Mouse (Mus musculus) C3H10T1/2 (cell line): ENCODE measurements around the gene Ifna11. TPM values are rescaled to one million over a fixed set of nuclear protein-coding genes. Genes with fewer than 3 reads are reported as not detected.

Experiments used
- polyA plus RNA-seq, 2 experiments: library from polyadenylated mRNA; unstranded; fragments of >200 nt; fragmentation: generic; extraction: Trizol; gene quantifications; one replicate each; pipeline ENCODE4 v1.2.1; 2012; ENCODE audit warnings: missing spikeins in 2 of 2

Ifna11 gene
- polyA plus RNA-seq: not detected

DNA sequence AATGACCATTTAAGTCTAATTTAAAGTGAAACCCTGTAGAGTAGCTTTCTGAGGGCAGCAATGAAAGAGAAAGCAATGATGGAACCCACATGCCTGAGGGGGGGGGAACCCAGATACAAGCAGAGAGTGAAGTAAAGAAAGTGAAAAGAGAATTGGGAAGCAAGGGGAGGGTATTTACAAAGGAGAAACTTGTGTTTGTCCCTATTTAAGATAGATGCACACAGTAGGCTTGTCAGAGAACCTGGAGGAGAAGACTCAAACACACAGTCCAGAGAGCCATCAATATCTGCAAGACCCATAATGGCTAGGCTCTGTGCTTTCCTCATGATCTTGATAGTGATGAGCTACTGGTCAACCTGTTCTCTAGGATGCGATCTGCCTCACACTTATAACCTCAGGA is at the start of gene Ifna11:
TSS of gene Ifna11 (plus strand) at position 301 of the 400 bp plus-strand sequence.

DNA sequence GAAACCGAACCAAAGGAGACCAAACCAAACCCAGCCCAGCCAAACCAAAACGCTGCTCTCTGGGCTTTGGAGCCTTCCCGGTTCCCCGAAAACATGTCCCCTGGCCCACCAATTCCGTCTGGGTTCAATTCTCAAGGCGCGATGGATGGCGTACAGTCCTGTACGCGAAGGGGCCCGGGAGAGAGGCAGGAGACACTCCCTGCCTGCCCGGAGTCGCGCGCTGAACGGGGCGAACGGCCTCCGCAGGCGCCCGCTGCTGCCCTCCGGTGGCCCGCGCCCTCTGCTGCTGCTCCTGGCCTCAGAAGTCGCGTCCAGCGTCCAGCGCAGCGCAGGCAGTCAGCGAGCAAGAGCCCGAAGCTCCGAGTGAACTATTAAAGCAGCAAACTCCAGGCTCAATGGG is 46.2 kb upstream of the Ifna11 start, which contains the start of gene Gm13290:
TSS of gene Gm13290 (plus strand) at position 301 of the 400 bp plus-strand sequence.

DNA sequence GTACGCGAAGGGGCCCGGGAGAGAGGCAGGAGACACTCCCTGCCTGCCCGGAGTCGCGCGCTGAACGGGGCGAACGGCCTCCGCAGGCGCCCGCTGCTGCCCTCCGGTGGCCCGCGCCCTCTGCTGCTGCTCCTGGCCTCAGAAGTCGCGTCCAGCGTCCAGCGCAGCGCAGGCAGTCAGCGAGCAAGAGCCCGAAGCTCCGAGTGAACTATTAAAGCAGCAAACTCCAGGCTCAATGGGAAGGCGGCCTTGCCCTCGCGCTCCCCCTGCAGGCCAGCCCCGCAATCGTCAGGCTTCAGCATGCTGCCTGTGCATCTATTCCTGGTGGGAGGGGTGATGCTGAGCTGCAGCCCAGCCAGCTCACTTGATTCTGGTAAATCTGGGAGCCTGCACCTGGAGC is 43.1 kb upstream of the Ifna11 start, which contains the start of gene Gm13289:
TSS of gene Gm13289 (plus strand) at position 301 of the 400 bp plus-strand sequence.

DNA sequence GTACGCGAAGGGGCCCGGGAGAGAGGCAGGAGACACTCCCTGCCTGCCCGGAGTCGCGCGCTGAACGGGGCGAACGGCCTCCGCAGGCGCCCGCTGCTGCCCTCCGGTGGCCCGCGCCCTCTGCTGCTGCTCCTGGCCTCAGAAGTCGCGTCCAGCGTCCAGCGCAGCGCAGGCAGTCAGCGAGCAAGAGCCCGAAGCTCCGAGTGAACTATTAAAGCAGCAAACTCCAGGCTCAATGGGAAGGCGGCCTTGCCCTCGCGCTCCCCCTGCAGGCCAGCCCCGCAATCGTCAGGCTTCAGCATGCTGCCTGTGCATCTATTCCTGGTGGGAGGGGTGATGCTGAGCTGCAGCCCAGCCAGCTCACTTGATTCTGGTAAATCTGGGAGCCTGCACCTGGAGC is 40.2 kb upstream of the Ifna11 start, which contains the start of gene Gm13272:
TSS of gene Gm13272 (plus strand) at position 301 of the 400 bp plus-strand sequence.

DNA sequence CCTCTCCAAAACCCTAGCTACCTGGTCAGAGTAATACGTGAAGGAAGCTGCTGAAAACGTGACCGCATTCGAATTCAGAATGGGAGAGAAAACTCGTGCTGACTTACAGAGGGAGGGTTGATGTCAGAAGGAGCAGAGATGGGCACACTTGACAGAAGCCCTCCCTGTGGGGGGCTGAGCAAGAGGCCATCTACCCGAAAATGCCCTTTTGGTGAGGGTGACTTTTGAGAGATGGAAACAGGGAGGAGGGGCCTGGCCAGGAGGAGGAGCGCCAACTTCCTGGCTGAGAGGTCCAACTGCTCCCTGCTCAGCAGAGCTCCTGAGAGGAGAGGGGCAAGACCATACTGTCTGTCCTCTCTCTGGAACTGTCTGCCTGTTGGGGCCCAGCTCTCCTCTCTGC is 37.9 kb upstream of the Ifna11 start, which contains the start of gene Ifnz:
TSS of gene Ifnz (plus strand) at position 301 of the 400 bp plus-strand sequence.

DNA sequence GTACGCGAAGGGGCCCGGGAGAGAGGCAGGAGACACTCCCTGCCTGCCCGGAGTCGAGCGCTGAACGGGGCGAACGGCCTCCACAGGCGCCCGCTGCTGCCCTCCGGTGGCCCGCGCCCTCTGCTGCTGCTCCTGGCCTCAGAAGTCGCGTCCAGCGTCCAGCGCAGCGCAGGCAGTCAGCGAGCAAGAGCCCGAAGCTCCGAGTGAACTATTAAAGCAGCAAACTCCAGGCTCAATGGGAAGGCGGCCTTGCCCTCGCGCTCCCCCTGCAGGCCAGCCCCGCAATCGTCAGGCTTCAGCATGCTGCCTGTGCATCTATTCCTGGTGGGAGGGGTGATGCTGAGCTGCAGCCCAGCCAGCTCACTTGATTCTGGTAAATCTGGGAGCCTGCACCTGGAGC is 34.4 kb upstream of the Ifna11 start, which contains the start of gene Gm13276:
TSS of gene Gm13276 (plus strand) at position 301 of the 400 bp plus-strand sequence.

DNA sequence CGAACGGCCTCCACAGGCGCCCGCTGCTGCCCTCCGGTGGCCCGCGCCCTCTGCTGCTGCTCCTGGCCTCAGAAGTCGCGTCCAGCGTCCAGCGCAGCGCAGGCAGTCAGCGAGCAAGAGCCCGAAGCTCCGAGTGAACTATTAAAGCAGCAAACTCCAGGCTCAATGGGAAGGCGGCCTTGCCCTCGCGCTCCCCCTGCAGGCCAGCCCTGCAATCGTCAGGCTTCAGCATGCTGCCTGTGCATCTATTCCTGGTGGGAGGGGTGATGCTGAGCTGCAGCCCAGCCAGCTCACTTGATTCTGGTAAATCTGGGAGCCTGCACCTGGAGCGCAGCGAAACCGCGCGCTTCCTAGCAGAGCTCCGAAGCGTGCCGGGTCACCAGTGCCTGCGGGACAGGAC is 31.4 kb upstream of the Ifna11 start, which contains the start of gene Gm13277:
TSS of gene Gm13277 (plus strand) at position 231 of the 400 bp plus-strand sequence.

DNA sequence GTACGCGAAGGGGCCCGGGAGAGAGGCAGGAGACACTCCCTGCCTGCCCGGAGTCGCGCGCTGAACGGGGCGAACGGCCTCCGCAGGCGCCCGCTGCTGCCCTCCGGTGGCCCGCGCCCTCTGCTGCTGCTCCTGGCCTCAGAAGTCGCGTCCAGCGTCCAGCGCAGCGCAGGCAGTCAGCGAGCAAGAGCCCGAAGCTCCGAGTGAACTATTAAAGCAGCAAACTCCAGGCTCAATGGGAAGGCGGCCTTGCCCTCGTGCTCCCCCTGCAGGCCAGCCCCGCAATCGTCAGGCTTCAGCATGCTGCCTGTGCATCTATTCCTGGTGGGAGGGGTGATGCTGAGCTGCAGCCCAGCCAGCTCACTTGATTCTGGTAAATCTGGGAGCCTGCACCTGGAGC is 28.5 kb upstream of the Ifna11 start, which contains the start of gene Gm13278:
TSS of gene Gm13278 (plus strand) at position 301 of the 400 bp plus-strand sequence.

DNA sequence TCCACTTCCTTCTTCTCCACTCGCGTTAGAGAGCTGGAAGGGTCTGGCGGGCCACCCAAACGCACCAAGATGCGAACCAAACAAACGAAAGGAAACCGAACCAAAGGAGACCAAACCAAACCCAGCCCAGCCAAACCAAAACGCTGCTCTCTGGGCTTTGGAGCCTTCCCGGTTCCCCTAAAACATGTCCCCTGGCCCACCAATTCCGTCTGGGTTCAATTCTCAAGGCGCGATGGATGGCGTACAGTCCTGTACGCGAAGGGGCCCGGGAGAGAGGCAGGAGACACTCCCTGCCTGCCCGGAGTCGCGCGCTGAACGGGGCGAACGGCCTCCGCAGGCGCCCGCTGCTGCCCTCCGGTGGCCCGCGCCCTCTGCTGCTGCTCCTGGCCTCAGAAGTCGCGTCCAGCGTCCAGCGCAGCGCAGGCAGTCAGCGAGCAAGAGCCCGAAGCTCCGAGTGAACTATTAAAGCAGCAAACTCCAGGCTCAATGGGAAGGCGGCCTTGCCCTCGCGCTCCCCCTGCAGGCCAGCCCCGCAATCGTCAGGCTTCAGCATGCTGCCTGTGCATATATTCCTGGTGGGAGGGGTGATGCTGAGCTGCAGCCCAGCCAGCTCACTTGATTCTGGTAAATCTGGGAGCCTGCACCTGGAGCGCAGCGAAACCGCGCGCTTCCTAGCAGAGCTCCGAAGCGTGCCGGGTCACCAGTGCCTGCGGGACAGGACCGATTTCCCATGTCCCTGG is 25.7 kb upstream of the Ifna11 start, which contains the start of gene Gm13275:
TSS of gene Gm13275 (plus strand) at position 552 of the 740 bp plus-strand sequence.

DNA sequence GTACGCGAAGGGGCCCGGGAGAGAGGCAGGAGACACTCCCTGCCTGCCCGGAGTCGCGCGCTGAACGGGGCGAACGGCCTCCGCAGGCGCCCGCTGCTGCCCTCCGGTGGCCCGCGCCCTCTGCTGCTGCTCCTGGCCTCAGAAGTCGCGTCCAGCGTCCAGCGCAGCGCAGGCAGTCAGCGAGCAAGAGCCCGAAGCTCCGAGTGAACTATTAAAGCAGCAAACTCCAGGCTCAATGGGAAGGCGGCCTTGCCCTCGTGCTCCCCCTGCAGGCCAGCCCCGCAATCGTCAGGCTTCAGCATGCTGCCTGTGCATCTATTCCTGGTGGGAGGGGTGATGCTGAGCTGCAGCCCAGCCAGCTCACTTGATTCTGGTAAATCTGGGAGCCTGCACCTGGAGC is 22.7 kb upstream of the Ifna11 start, which contains the start of gene Gm13279:
TSS of gene Gm13279 (plus strand) at position 301 of the 400 bp plus-strand sequence.

DNA sequence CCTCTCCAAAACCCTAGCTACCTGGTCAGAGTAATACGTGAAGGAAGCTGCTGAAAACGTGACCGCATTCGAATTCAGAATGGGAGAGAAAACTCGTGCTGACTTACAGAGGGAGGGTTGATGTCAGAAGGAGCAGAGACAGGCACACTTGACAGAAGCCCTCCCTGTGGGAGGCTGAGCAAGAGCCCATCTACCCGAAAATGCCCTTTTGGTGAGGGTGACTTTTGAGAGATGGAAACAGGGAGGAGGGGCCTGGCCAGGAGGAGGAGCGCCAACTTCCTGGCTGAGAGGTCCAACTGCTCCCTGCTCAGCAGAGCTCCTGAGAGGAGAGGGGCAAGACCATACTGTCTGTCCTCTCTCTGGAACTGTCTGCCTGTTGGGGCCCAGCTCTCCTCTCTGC is 20.4 kb upstream of the Ifna11 start, which contains the start of gene Gm13285:
TSS of gene Gm13285 (plus strand) at position 301 of the 400 bp plus-strand sequence.

DNA sequence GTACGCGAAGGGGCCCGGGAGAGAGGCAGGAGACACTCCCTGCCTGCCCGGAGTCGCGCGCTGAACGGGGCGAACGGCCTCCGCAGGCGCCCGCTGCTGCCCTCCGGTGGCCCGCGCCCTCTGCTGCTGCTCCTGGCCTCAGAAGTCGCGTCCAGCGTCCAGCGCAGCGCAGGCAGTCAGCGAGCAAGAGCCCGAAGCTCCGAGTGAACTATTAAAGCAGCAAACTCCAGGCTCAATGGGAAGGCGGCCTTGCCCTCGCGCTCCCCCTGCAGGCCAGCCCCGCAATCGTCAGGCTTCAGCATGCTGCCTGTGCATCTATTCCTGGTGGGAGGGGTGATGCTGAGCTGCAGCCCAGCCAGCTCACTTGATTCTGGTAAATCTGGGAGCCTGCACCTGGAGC is 16.8 kb upstream of the Ifna11 start, which contains the start of gene Gm13287:
TSS of gene Gm13287 (plus strand) at position 301 of the 400 bp plus-strand sequence.

DNA sequence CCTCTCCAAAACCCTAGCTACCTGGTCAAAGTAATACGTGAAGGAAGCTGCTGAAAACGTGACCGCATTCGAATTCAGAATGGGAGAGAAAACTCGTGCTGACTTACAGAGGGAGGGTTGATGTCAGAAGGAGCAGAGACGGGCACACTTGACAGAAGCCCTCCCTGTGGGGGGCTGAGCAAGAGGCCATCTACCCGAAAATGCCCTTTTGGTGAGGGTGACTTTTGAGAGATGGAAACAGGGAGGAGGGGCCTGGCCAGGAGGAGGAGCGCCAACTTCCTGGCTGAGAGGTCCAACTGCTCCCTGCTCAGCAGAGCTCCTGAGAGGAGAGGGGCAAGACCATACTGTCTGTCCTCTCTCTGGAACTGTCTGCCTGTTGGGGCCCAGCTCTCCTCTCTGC is 14.5 kb upstream of the Ifna11 start, which contains the start of gene Gm13288:
TSS of gene Gm13288 (plus strand) at position 301 of the 400 bp plus-strand sequence.

DNA sequence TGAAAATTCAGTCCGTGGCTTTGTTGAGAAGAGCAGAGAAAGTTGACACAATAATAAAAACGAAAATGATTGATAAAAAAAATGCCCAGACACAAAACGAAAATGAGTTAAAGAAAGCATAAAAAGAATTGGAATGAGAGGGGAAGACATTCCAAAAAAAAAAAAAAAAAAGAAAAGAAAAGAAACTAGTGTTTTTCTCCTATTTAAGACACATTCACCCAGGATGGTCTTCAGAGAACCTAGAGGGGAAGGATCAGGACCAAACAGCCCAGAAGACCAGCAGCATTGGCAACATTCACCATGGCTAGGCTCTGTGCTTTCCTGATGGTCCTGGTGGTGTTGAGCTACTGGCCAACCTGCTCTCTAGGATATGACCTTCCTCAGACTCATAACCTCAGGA is 3.8 kb upstream of the Ifna11 start, which contains the start of gene Ifna7:
TSS of gene Ifna7 (plus strand) at position 301 of the 400 bp plus-strand sequence.

DNA sequence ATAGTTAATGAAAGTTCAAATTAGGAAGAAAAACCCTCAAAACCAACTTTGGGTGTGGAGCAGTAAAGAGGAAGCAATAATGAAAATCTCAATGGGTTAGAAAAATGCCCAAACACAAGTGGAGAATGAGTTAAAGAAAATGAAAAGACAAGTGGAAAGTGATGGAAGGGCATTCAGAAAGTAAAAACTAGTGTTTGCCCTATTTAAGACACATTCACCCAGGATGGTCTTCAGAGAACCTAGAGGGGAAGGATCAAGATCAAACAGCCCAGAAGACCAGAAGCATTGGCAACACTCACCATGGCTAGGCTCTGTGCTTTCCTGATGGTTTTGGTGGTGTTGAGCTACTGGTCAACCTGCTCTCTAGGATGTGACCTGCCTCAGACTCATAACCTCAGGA is 7.4 kb downstream of the Ifna11 start, which contains the start of gene Ifna6:
TSS of gene Ifna6 (plus strand) at position 301 of the 400 bp plus-strand sequence.

DNA sequence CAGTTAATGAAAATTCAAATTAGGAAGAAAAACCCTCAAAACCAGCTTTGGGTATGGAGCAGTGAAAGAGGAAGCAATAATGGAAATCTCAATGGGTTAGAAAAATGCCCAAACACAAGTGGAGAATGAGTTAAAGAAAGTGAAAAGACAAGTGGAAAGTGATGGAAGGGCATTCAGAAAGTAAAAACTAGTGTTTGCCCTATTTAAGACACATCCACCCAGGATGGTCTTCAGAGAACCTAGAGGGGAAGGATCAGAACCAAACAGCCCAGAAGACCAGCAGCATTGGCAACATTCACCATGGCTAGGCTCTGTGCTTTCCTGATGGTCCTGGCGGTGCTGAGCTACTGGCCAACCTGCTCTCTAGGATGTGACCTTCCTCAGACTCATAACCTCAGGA is 15.5 kb downstream of the Ifna11 start, which contains the start of gene Ifna5:
TSS of gene Ifna5 (plus strand) at position 301 of the 400 bp plus-strand sequence.

DNA sequence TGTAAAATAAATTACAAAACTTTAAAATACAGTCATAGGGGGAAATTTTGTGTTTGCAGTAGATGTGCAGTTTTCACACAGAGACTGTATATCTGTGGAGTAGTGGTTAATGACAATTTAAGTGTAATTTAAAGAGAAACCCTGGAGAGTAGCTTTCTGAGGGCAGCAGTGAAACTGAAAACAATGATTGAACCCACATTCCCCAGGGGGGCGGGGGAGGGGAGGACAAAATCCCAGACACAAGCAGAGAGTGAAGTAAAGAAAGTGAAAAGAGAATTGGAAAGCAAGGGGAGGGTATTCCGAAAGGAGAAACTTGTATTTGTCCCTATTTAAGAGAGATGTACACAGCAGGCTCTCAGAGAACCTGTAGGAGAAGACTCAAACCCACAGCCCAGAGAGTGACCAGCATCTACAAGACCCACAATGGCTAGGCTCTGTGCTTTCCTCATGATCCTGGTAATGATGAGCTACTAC is 21.7 kb downstream of the Ifna11 start, which contains the start of gene Ifna4:
TSS of gene Ifna4 (plus strand) at position 424 of the 474 bp plus-strand sequence.

DNA sequence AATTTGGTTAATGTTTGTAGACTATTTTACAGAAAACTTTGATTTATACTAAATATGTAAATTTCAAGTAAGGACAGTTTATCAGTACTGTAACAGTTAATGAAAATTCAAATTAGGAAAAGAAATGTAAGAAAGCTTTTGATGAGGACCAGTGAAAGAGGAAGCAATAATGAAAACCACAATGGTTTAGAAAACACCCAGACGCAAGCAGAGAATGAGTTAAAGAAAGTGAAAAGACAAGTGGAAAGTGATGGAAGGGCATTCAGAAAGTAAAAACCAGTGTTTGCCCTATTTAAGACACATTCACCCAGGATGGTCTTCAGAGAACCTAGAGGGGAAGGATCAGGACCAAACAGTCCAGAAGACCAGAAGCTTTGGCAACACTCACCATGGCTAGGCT is 29.9 kb downstream of the Ifna11 start, which contains the start of gene Ifna1:
TSS of gene Ifna1 (plus strand) at position 390 of the 400 bp plus-strand sequence.

Other genes with a start within 250 kb of the Ifna11 start
- gene Ifna14, start 248.2 kb upstream of the Ifna11 start, polyA plus RNA-seq: not detected
- gene Ifna9, start 227.6 kb upstream of the Ifna11 start, polyA plus RNA-seq: not detected
- gene Ifna12, start 216.6 kb upstream of the Ifna11 start, polyA plus RNA-seq: not detected
- gene C87499, start 185.5 kb upstream of the Ifna11 start, polyA plus RNA-seq: not detected
- not detected for gene Ifna13, start 175.5 kb upstream of the Ifna11 start, polyA plus RNA-seq
- gene Ifna16, start 143.0 kb upstream of the Ifna11 start, polyA plus RNA-seq: not detected
- gene Ifna2, start 136.0 kb upstream of the Ifna11 start, polyA plus RNA-seq: not detected
- under 1 TPM in 1 of 2 experiments, not detected in 1; 0.05 TPM for gene Ifnab, start 128.6 kb upstream of the Ifna11 start, polyA plus RNA-seq
- 1 to 10 TPM in 1 of 2 experiments, under 1 TPM in 1; 0.08 to 1.1 TPM for gene Gm26566, start 98.2 kb upstream of the Ifna11 start, polyA plus RNA-seq
- gene Klhl9, start 97.5 kb upstream of the Ifna11 start, polyA plus RNA-seq: 10 to 100 TPM in 1 of 2 experiments, 1 to 10 TPM in 1; 1.1 to 12.5 TPM
- gene Gm13271, start 65.1 kb upstream of the Ifna11 start, polyA plus RNA-seq: not detected
- not detected for gene Gm13283, start 59.8 kb upstream of the Ifna11 start, polyA plus RNA-seq
- gene Gm13290, start 46.1 kb upstream of the Ifna11 start, polyA plus RNA-seq: 1 to 10 TPM; 1.2 to 3.1 TPM
- gene Gm13289, start 43.0 kb upstream of the Ifna11 start, polyA plus RNA-seq: not detected
- under 1 TPM; 0.21 to 0.38 TPM for gene Gm13272, start 40.1 kb upstream of the Ifna11 start, polyA plus RNA-seq
- gene Ifnz, start 37.8 kb upstream of the Ifna11 start, polyA plus RNA-seq: not detected
- gene Gm13276, start 34.2 kb upstream of the Ifna11 start, polyA plus RNA-seq: 1 to 10 TPM in 1 of 2 experiments, under 1 TPM in 1; 0.42 to 1.7 TPM
- not detected for gene Gm13277, start 31.3 kb upstream of the Ifna11 start, polyA plus RNA-seq
- gene Gm13278, start 28.4 kb upstream of the Ifna11 start, polyA plus RNA-seq: not detected
- 1 to 10 TPM in 1 of 2 experiments, under 1 TPM in 1; 0.14 to 1.1 TPM for gene Gm13275, start 25.5 kb upstream of the Ifna11 start, polyA plus RNA-seq
- gene Gm13279, start 22.6 kb upstream of the Ifna11 start, polyA plus RNA-seq: not detected
- not detected for gene Gm13285, start 20.3 kb upstream of the Ifna11 start, polyA plus RNA-seq
- gene Gm13287, start 16.7 kb upstream of the Ifna11 start, polyA plus RNA-seq: 1 to 10 TPM in 1 of 2 experiments, under 1 TPM in 1; 0.14 to 1.1 TPM
- under 1 TPM; 0.05 to 0.50 TPM for gene Gm13288, start 14.4 kb upstream of the Ifna11 start, polyA plus RNA-seq
- gene Ifna7, start 3.7 kb upstream of the Ifna11 start, polyA plus RNA-seq: not detected
- gene Ifna6, start 7.5 kb downstream of the Ifna11 start, polyA plus RNA-seq: not detected
- gene Ifna5, start 15.6 kb downstream of the Ifna11 start, polyA plus RNA-seq: not detected
- gene Ifna4, start 21.9 kb downstream of the Ifna11 start, polyA plus RNA-seq: not detected
- not detected for gene Ifna1, start 30.1 kb downstream of the Ifna11 start, polyA plus RNA-seq
- under 1 TPM in 1 of 2 experiments, not detected in 1; 0.08 TPM for gene Ifne, start 60.2 kb downstream of the Ifna11 start, polyA plus RNA-seq